Mouse (Mus musculus) kidney, postnatal 0 days (tissue): ENCODE measurements at regions not wholly inside any gene's neighbourhood (a gene's known extent, or its start where the extent isn't known, plus 50 kb on each side); places are given as distances from the start of the nearest gene placed in this dataset.
A peak's percentile ranks its signal among the peaks of the same experiment; 100 is the strongest.

Source experiments
- ATAC-seq: fragments of 200-750 bp; cut with Nextera tagmentation; replicated peaks from 2 replicates; pipeline ENCODE4 v1.8.0; 2017; ENCODE audit warnings: low read depth, moderate number of reproducible peaks, moderate TSS enrichment, moderate library complexity; ENCODE audit not compliant: low FRiP score
- DNase-seq: peaks from one replicate; pipeline ENCODE4 v3.0.0-alpha.2; 2016; ENCODE audit warnings: low spot score
- H3K27ac ChIP-seq: fragments of 300-500 bp; sonication (generic); 2 replicates; pipeline ENCODE4 v1.5.1; 2014; ENCODE audit warnings: mild to moderate bottlenecking
- H3K27me3 ChIP-seq: fragments of 300-500 bp; sonication (generic); 2 replicates; pipeline ENCODE4 v1.6.1; 2014; ENCODE audit warnings: low read length, mixed read lengths; ENCODE audit not compliant: insufficient read depth
- H3K36me3 ChIP-seq: fragments of 300-500 bp; sonication (generic); 2 replicates; pipeline ENCODE4 v1.6.1; 2014; ENCODE audit warnings: low read length, mixed read lengths; ENCODE audit not compliant: insufficient read depth
- H3K4me1 ChIP-seq: fragments of 300-500 bp; sonication (generic); replicated peaks from 2 replicates; pipeline ENCODE4 v1.6.1; 2014; ENCODE audit warnings: antibody characterized with exemption, low read length, mixed read lengths; ENCODE audit not compliant: insufficient read depth
- H3K4me2 ChIP-seq: fragments of 300-500 bp; sonication (generic); 2 replicates; pipeline ENCODE4 v1.6.1; 2014; ENCODE audit warnings: mild to moderate bottlenecking, low read length, moderate library complexity, mixed read lengths
- H3K4me3 ChIP-seq: fragments of 300-500 bp; sonication (generic); replicated peaks from 2 replicates; pipeline ENCODE4 v1.5.1; 2014; ENCODE audit warnings: low read depth, low read length
- H3K9ac ChIP-seq: fragments of 300-500 bp; sonication (generic); 2 replicates; pipeline ENCODE4 v1.6.1; 2014; ENCODE audit warnings: low read depth, low read length
- H3K9me3 ChIP-seq: fragments of 300-500 bp; sonication (generic); replicated peaks from 2 replicates; pipeline ENCODE4 v1.6.1; 2016; ENCODE audit warnings: low read length, inconsistent platforms, mixed read lengths
- CTCF ChIP-seq: IDR thresholded peaks from 2 replicates; pipeline ENCODE4 v1.5.1; 2016; ENCODE audit warnings: antibody characterized with exemption, low read depth, mild to moderate bottlenecking, moderate library complexity
- WGBS: fragments of 180-500 bp; shearing (Covaris S2); extraction: QIAGEN DNeasy Blood & Tissue Kit; methylation state at CpG from one replicate; pipeline ENCODE4 v1.1.7; 2014; 5-methylcytosine and 5-hydroxymethylcytosine counted together

DNA sequence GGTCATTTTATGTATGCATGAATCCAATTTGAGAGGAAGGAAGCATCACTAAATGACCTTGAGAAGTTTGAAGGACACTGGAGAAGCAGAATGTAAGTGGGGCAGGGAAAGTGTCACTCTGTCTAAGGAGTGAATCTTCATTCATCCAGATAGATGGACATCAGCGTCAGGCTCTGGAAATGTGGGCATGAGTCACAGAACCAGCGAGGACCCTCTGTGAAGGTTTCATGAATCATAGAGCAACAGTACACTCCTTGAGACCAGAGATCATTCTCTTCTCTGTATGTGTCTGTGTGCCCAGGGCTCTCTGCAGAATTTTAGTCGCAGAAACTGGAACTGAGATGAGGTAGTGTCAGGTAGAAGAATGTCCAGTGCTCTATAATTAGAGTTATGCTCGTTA, 62.4 kb upstream of the Lypd6 start:
- no peaks in the 10 kb centered on the region for H3K36me3 ChIP-seq
- no peak overlapping the region for H3K4me3 ChIP-seq
- H3K9me3 ChIP-seq = no peaks in the 10 kb centered on the region
- no peaks in the 10 kb centered on the region for H3K4me1 ChIP-seq
- no peak overlapping the region for H3K27ac ChIP-seq
- no peak overlapping the region for H3K9ac ChIP-seq
- no peak for TF ChIP-seq CTCF
- no peak for ATAC-seq
- WGBS = 67% methylated on average over 4 of the region's 4 CpGs
- no peak for DNase-seq
- no peaks in the 10 kb centered on the region for H3K27me3 ChIP-seq
- H3K4me2 ChIP-seq = no peak overlapping the region

DNA sequence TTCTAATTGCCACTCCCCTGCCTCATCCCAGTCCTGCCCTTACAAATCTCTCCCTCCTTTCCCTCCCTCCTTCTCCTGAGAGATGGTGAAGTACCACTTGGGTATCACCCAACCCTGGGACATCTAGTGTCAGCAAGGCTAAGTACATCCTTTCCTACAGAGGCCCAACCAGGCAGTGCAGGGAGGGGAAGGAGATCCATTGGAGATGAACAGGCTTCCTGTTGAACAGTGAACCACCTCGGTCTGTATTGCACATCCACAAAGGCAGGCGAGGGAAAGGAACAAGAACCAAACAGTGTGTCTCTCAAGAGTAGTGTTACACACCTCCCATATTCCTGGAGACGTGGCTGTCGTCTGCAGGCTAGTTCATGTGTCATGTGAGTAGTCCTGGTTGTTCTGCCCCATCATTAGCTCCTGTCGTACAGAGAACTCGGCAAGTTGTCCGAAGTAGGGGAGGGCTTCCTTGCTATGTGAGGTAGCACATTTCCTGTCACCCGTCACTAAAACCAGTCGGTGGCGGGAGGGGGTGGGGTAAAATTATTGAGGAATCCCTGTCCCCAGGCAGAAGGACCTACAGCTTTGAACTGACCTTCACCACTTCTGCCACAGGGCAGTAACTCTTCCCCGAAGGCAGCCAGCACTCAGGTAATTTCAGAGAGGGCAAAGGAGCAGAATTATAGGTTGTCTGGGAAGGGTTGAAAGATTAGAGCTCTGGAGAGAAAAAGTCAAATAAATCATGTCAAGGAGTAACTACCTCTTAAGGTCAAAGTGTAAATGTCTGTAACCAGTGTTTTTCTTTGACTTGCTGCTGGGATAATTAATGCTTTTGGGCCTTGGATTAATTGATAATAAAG, 61.3 kb upstream of the Lypd6 start:
- DNase-seq = peak; percentile 38
- H3K4me2 ChIP-seq = no peak overlapping the region

DNA sequence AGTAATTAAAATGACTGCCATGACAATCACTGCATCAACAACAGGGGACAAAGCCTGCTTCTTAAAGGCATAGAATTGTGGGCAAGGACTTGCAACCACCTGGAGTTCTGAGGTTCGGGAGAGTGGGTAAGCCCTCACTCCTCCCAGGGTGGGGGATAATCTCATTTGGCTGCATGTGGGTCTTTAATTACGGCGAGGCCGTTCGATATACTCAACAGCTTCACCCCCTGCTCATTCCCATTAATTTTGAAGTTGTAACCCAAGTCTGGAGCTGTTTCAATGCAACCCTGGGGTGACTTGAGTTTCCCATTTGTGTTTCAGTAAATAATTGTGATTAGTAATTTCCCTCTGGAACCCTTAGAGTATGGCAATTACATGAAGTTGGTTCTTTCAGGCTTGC, 57.9 kb upstream of the Lypd6 start:
- no peaks in the 10 kb centered on the region for H3K36me3 ChIP-seq
- no peak for ATAC-seq
- H3K4me2 ChIP-seq = no peak overlapping the region
- 53% methylated on average over 5 of the region's 5 CpGs for WGBS
- H3K27me3 ChIP-seq = no peaks in the 10 kb centered on the region
- no peaks in the 10 kb centered on the region for H3K4me1 ChIP-seq
- H3K9me3 ChIP-seq = no peaks in the 10 kb centered on the region
- TF ChIP-seq CTCF = no peak
- no peak for DNase-seq
- H3K9ac ChIP-seq = no peak overlapping the region
- no peak overlapping the region for H3K4me3 ChIP-seq
- no peak overlapping the region for H3K27ac ChIP-seq

More for the DNA sequence above, 61.3 kb upstream of the Lypd6 start:
- no peaks in the 10 kb centered on the region for H3K27me3 ChIP-seq
- no peak overlapping the region for H3K9ac ChIP-seq
- H3K9me3 ChIP-seq = no peaks in the 10 kb centered on the region
- no peak; the same call in 1 of the 2 replicates for ATAC-seq
- no peak for TF ChIP-seq CTCF
- no peaks in the 10 kb centered on the region for H3K36me3 ChIP-seq
- WGBS = 9% methylated on average over 11 of the region's 11 CpGs
- no peak overlapping the region for H3K4me3 ChIP-seq
- no peaks in the 10 kb centered on the region for H3K4me1 ChIP-seq
- no peak overlapping the region for H3K27ac ChIP-seq

DNA sequence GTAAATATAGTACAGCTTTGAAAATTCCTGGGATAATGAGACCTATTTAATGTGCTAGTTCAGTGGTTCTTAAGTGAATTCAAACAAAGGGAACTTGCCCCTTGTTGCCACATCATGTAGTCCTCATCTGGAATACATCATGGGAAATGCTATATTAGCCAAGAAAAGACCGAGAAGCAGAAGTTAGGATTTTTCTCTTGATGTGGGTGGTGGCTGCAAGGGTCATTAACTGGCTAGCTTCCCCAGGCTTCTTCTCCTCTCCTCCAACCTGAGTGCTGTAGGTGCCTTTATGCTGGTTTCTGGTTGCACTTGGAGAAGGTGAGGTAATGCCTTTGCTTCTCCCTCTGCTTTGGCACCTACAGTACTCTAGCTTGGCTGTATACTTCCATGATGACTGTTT, 55.8 kb upstream of the Lypd6 start:
- Histone ChIP-seq H3K36me3 (no peaks in the 10 kb centered on the region), H3K9ac (no peak overlapping the region), H3K4me2 (no peak overlapping the region), H3K4me3 (no peak overlapping the region), H3K4me1 (no peaks in the 10 kb centered on the region), H3K27me3 (no peaks in the 10 kb centered on the region), H3K27ac (no peak overlapping the region), H3K9me3 (no peaks in the 10 kb centered on the region)
- 27% methylated on average over 1 of the region's 1 CpGs for whole genome bisulfite sequencing
- DNase-seq (no peak), ATAC-seq (no peak)
- TF ChIP-seq CTCF = no peak

DNA sequence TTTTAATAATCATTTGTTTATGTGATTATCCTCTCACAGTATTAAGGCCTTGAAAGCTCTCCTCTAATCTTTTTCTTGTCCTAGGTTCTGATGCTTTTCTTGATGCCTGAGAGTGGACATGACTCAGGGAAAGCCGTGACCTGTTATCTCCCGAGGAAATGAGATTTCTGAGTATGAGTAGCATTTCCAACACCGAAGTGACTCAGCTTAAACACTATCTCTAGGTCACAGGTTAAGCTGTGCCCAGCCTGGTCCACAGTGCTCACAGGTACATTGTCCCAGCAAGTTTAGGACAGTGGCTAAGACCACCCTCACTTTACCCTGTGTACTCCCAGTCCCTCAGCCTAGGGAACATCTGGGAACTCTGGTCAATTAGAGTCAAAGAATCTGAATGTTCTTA, 53.9 kb upstream of the Lypd6 start:
- Histone ChIP-seq H3K9me3 (no peaks in the 10 kb centered on the region), H3K4me1 (no peaks in the 10 kb centered on the region), H3K4me2 (no peak overlapping the region), H3K27me3 (no peaks in the 10 kb centered on the region), H3K9ac (no peak overlapping the region), H3K36me3 (no peaks in the 10 kb centered on the region), H3K4me3 (no peak overlapping the region), H3K27ac (no peak overlapping the region)
- ATAC-seq (no peak), DNase-seq (no peak)
- WGBS = 76% methylated on average over 3 of the region's 3 CpGs
- no peak for TF ChIP-seq CTCF

DNA sequence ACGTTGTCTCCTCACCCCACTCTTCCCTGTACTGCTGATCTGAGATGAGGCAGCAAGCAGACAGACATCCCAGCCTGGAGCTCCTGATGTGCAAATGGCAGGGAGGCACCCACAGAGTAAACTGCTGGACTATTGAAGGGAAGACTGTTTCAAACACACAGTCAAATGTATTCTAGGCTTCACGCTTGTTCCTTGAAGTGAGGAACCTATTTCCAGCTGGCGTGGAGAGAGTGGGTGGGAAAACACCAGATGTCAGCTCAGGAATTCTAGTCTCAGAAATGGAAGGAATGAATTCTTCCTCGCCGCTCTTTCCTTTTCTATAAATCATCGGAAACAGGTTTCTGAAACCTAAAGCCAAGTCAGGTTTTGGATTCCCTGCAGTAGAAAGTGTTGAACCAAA, 53.0 kb upstream of the Lypd6 start:
- H3K36me3 ChIP-seq = no peaks in the 10 kb centered on the region
- no peak overlapping the region for H3K27ac ChIP-seq
- ATAC-seq (no peak), DNase-seq (peak; percentile 27)
- no peak overlapping the region for H3K4me3 ChIP-seq
- WGBS = 67% methylated on average over 6 of the region's 6 CpGs
- no peak for TF ChIP-seq CTCF
- no peak overlapping the region for H3K9ac ChIP-seq
- H3K27me3 ChIP-seq = no peaks in the 10 kb centered on the region
- no peaks in the 10 kb centered on the region for H3K4me1 ChIP-seq
- H3K9me3 ChIP-seq = no peaks in the 10 kb centered on the region
- no peak overlapping the region for H3K4me2 ChIP-seq
